Mouse (Mus musculus): ENCODE data around the gene Hyou1. TPM values are rescaled to one million over a fixed set of nuclear protein-coding genes. Genes with fewer than 3 reads are reported as not detected.

Gene Hyou1
- polyA plus RNA-seq, 1 experiment = 49.6 TPM

- no peaks in the 10 kb centered on the region for H3K4me1 ChIP-seq (ENCODE audit: control insufficient read depth, insufficient read depth, low read length)
- no peak overlapping the region for H3K4me3 ChIP-seq (replicated peaks; ENCODE audit: extremely low read depth, low read depth, low read length)
- 44% methylated on average over 5 of the region's 5 CpGs for WGBS
- TF ChIP-seq POLR2A (IDR thresholded peaks at IDR 0.05; ENCODE audit: borderline replicate concordance, extremely low read depth, low read depth, low read length) (no peak), CTCF (IDR thresholded peaks at IDR 0.05; ENCODE audit: insufficient read depth, low read length) (no peak)
- no peak for DNase-seq
Measured at GRCm38 (mm10) chr9:44432577-44433185, 53.4 kb downstream of the Hyou1 start.

GRCm38 (mm10) chr9:44435747-44436146, 56.5 kb downstream of the Hyou1 start:
- DNase-seq = no peak
- TF ChIP-seq POLR2A (IDR thresholded peaks at IDR 0.05; ENCODE audit: borderline replicate concordance, extremely low read depth, low read depth, low read length) (no peak), CTCF (IDR thresholded peaks at IDR 0.05; ENCODE audit: insufficient read depth, low read length) (no peak)
- Histone ChIP-seq H3K4me1 (ENCODE audit: control insufficient read depth, insufficient read depth, low read length) (no peaks in the 10 kb centered on the region), H3K4me3 (replicated peaks; ENCODE audit: extremely low read depth, low read depth, low read length) (no peak overlapping the region)
- WGBS = 61% methylated on average over 6 of the region's 6 CpGs

- DNase-seq = no peak
- H3K4me1 ChIP-seq (ENCODE audit: control insufficient read depth, insufficient read depth, low read length) = no peaks in the 10 kb centered on the region
- no peak within 1 kb of the TSS for H3K4me3 ChIP-seq (replicated peaks; ENCODE audit: extremely low read depth, low read depth, low read length)
- TF ChIP-seq CTCF (IDR thresholded peaks at IDR 0.05; ENCODE audit: insufficient read depth, low read length) = no peak
- TF ChIP-seq POLR2A (IDR thresholded peaks at IDR 0.05; ENCODE audit: borderline replicate concordance, extremely low read depth, low read depth, low read length) = no peak
- WGBS = 67% methylated on average over 19 of the region's 19 CpGs
Measured at GRCm38 (mm10) chr9:44440961-44441360, 61.7 kb downstream of the Hyou1 start, which contains the start of gene Foxr1. Gene Foxr1, minus strand, starts transcription at chr9:44441136.

Other genes starting within 250 kb of the Hyou1 start
- gene Mcam, start 245.0 kb upstream of the Hyou1 start, polyA plus RNA-seq (2012; rRNA removed) = 170 and 209 TPM in 2 replicates
- 9.0 and 14.2 TPM in 2 replicates for gene Cbl, start 145.4 kb upstream of the Hyou1 start, polyA plus RNA-seq (2012; rRNA removed)
- gene Ccdc153, start 138.8 kb upstream of the Hyou1 start, polyA plus RNA-seq (2012; rRNA removed) = 13.8 and 26.9 TPM in 2 replicates
- 0.11 and 0.12 TPM in 2 replicates for gene Pdzd3, start 128.0 kb upstream of the Hyou1 start, polyA plus RNA-seq (2012; rRNA removed)
- 15.0 and 15.8 TPM in 2 replicates for gene Nlrx1, start 110.9 kb upstream of the Hyou1 start, polyA plus RNA-seq (2012; rRNA removed)
- 1.7 and 1.9 TPM in 2 replicates for gene Abcg4, start 90.9 kb upstream of the Hyou1 start, polyA plus RNA-seq (2012; rRNA removed)
- gene Hinfp, start 73.8 kb upstream of the Hyou1 start, polyA plus RNA-seq (2012; rRNA removed) = 16.9 and 21.3 TPM in 2 replicates
- 77.9 and 88.0 TPM in 2 replicates for gene C2cd2l, start 59.2 kb upstream of the Hyou1 start, polyA plus RNA-seq (2012; rRNA removed)
- gene Dpagt1, start 53.5 kb upstream of the Hyou1 start, polyA plus RNA-seq (2012; rRNA removed) = 50.0 and 58.7 TPM in 2 replicates
- 41.3 and 50.1 TPM in 2 replicates for gene H2afx, start 44.8 kb upstream of the Hyou1 start, polyA plus RNA-seq (2012; rRNA removed)
- 21.8 and 27.7 TPM in 2 replicates for gene Hmbs, start 35.3 kb upstream of the Hyou1 start, polyA plus RNA-seq (2012; rRNA removed)
- 21.6 and 30.2 TPM in 2 replicates for gene Vps11, start 17.8 kb upstream of the Hyou1 start, polyA plus RNA-seq (2012; rRNA removed)
- 20.7 and 29.8 TPM in 2 replicates for gene Slc37a4, start 17.4 kb downstream of the Hyou1 start, polyA plus RNA-seq (2012; rRNA removed)
- gene Rps25, start 27.6 kb downstream of the Hyou1 start, polyA plus RNA-seq (2012; rRNA removed) = 117 and 226 TPM in 2 replicates
- gene Trappc4, start 28.1 kb downstream of the Hyou1 start, polyA plus RNA-seq (2012; rRNA removed) = 42.2 and 43.8 TPM in 2 replicates
- 16.4 and 23.0 TPM in 2 replicates for gene Ccdc84, start 39.1 kb downstream of the Hyou1 start, polyA plus RNA-seq (2012; rRNA removed)
- 0.16 TPM in 1 of 2 replicates, not detected in the other for gene Foxr1, start 61.6 kb downstream of the Hyou1 start, polyA plus RNA-seq (2012; rRNA removed)
- 4.0 and 4.4 TPM in 2 replicates for gene Upk2, start 75.5 kb downstream of the Hyou1 start, polyA plus RNA-seq (2012; rRNA removed)
- gene Bcl9l, start 103.3 kb downstream of the Hyou1 start, polyA plus RNA-seq (2012; rRNA removed) = 69.0 and 70.7 TPM in 2 replicates
- gene Cxcr5, start 182.4 kb downstream of the Hyou1 start, polyA plus RNA-seq (2012; rRNA removed) = 6.0 TPM in 2 replicates
- 17.4 and 24.2 TPM in 2 replicates for gene Ddx6, start 225.4 kb downstream of the Hyou1 start, polyA plus RNA-seq (2012; rRNA removed)

Data from lung, adult 2 months (tissue).